Mouse (Mus musculus): ENCODE results near the gene Stk10.
"Not testable (repeated sequence)": the region's sequence is repeated elsewhere in the genome, so short reads cannot be mapped to it uniquely, and the experiment has no call there.

Stk10 gene

GRCm38 (mm10) chr11:32532765-32533481 lies at the start of gene Stk10:
Gene Stk10 (plus strand): TSS chr11:32533305.
- in situ Hi-C loops (cut with MboI, MseI), result loop anchor here (5.0 kb wide), 1 partner anchor 44 kb away; no protein-coding TSS in a partner anchor

GRCm38 (mm10) chr11:32485290-32485689 lies 47.8 kb upstream of the Stk10 start:
- in situ Hi-C loops (cut with MboI, MseI), result no loop called here

GRCm38 (mm10) chr11:32486621-32487020 lies 46.5 kb upstream of the Stk10 start:
- in situ Hi-C loops (cut with MboI, MseI), result no loop called here

DNA sequence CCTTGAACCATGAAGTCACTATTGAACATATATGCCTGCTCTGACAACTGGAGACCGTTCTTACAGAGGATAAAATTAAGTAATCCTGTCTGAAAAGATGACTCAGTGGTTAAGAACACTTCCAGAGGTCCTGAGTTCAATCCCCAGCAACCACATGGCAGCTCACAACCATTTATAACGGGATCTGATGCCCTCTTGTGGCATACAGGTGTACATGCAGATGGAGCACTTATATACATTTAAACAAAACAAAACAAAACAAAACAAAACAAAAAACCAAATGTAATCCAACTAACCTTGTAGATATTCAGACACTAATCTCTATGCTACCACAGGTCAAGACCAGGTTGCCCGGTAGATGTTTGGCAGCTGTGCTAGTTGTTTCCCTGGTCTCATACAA lies 45.6 kb upstream of the Stk10 start:
- in situ Hi-C loops (cut with MboI, MseI), result no loop called here

DNA sequence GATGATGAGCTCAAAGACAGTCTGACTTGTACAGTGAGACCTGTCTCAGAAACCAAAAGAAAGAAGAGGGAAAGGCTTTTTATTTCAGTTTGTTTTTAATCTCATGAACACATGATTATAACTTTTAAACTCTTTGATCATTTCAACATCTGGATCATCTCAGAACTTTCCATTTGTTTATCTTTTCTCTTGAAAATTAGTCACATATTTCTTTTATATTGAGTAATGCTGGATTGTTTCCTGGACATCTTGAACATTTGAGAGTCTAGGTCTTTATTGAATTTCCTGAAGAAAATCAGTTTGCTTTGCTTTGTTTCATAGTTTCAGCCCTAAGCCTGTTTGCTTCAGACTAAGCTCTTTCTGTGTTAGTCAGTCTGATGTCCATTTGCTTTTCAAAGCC lies 44.8 kb upstream of the Stk10 start:
- in situ Hi-C loops (cut with MboI, MseI), result no loop called here

- in situ Hi-C loops (cut with MboI, MseI), result no loop called here
Measured at GRCm38 (mm10) chr11:32488808-32489670, 44.1 kb upstream of the Stk10 start.

DNA sequence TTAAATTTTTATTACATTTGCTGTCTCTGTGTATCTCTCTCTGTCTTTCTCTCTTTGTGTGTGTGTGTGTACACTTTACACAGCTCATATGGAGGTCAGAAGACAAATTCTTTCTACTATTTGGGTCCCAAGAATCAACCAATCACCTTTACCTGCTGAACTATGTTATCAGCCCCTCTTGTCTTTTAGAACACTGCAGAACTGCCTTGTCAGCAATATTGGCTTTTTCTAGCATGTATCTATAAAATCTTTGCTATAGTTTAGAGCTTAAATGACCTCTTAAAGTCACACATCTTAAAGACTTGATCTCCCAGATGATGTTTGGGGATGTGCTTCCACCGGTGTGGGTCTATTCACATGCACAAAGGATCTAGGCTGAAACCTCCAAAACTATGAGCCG lies 42.0 kb upstream of the Stk10 start:
- in situ Hi-C loops (cut with MboI, MseI), result no loop called here

DNA sequence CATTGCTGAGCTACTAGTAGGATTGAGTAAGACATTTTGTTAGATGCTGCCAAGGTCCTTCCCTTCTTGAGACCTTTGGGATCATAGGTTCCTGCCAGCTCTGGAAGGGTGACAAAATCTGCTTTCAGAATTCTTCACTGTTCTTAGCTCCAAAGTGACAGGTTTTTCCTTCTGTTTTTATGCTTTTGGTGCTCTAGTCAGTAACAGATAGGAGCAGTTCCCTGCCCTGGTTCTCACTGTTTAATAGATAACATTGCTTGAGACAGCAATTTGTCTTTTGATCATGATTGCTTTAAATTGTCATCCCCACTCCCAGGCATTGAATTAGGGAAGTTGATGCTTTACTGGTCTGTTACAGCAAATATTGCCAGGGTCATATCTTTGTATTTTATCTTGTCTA lies 39.8 kb upstream of the Stk10 start:
- in situ Hi-C loops (cut with MboI, MseI), result no loop called here

DNA sequence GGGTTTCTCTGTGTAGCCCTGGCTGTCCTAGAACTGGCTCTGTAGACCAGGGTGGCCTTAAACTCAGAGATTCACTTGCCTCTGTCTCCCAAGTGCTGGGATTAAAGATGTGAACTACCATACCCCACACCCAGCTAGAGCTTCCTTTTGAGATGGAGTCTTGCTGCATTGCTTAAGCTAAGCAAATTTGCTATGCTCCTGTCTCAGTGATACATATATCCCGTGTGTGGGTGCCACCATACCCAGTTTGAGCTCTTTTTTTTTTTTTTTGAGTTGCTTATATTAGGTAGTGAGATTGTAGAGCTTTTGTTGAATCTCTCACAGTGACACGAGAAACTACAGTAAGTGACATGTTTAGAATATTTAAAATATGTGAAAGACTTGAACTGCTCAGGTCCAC lies 37.8 kb upstream of the Stk10 start:
- in situ Hi-C loops (cut with MboI, MseI), result no loop called here

DNA sequence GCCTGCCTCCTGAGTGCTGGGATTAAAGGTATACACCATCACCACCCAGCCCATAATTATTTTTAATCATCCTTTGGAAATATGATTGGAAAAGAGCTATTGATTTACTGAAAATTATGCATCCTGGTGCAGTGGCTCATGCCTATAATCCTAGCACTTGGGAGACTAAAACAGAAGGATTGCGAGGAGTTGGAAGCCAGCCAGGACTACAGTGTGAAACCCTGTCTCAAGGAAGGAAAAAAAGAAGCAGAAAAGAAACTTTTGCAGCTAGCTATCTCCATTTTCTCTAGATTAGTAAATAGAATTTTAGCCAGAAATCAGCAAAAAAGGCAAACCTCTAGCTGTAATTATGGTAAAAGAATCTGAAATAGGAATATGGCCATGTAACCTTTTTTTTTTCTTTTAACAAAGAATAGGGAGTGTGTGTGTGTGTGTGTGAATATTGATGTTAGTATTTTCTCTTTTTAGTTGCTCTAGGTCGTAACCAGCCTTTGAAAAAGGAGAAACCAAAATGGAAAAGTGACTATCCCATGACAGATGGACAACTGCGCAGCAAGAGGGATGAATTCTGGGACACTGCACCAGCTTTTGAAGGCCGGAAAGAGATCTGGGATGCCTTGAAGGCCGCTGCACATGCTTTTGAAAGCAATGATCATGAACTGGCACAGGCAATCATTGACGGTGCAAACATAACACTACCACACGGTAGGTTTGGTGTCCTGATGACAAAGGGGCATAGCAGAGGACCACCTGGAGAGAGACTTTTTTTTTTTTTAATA lies 34.2 kb upstream of the Stk10 start:
- in situ Hi-C loops (cut with MboI, MseI), result no loop called here

- in situ Hi-C loops (cut with MboI, MseI), result no loop called here
Measured at GRCm38 (mm10) chr11:32499931-32500330, 33.2 kb upstream of the Stk10 start.

GRCm38 (mm10) chr11:32503711-32504110 lies 29.4 kb upstream of the Stk10 start:
- in situ Hi-C loops (cut with MboI, MseI), result no loop called here

- in situ Hi-C loops (cut with MboI, MseI), result no loop called here
Measured at GRCm38 (mm10) chr11:32505091-32505739, 27.9 kb upstream of the Stk10 start.

DNA sequence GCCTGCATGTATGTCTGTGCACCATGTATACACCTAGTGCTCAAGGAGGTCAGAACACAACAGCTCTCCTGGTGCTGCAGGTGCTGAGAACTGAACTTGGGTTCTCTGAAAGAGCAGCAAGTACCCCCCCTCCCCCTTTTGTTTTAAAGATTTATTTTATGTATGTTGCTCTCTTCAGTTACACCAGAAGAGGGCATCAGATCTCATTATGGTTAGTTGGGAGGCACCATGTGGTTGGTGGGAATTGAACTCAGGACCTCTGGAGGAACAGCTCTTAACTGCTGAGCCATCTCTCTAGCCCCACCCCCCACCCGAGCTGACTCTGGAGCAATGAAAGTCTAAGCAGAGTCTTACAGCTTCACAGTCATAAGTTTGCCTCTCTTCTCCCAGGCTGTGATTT lies 22.2 kb upstream of the Stk10 start:
- in situ Hi-C loops (cut with MboI, MseI), result no loop called here

DNA sequence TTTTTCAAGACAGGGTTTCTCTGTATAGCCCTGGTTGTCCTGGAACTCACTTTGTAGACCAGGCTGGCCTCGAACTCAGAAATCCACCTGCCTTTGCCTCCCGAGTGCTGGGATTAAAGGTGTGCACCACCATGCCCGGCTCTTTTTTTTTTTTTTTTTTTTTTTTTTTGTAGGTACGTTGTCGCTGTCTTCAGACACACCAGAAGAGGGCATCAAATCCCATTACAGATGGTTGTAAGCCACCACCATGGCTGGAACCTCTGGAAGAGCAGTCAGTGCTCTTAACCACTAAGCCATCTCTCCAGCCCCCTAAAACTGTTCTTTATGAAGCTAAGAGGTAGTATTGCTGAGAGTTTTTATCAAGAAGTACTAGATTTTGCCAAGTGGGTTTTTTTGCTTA lies 18.3 kb upstream of the Stk10 start:
- in situ Hi-C loops (cut with MboI, MseI), result not testable (repeated sequence)

DNA sequence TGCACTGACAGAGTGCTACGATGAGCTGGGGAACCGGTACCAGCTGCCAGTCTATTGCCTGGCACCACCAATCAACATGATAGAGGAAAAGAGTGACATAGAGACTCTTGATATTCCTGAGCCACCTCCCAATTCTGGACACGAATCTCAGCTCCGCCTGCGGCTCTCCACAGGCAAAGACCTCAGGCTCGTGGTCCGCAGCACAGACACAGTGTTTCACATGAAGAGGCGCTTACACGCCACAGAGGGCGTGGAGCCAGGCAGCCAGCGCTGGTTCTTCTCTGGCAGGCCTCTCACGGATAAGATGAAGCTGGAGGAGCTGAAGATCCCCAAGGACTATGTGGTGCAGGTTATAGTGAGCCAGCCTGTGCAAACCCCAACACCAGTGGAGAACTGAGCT lies 17.0 kb upstream of the Stk10 start:
- in situ Hi-C loops (cut with MboI, MseI), result no loop called here

GRCm38 (mm10) chr11:32516916-32517712 lies 16.0 kb upstream of the Stk10 start:
- in situ Hi-C loops (cut with MboI, MseI), result no loop called here

GRCm38 (mm10) chr11:32518770-32519169 lies 14.3 kb upstream of the Stk10 start:
- in situ Hi-C loops (cut with MboI, MseI), result no loop called here

DNA sequence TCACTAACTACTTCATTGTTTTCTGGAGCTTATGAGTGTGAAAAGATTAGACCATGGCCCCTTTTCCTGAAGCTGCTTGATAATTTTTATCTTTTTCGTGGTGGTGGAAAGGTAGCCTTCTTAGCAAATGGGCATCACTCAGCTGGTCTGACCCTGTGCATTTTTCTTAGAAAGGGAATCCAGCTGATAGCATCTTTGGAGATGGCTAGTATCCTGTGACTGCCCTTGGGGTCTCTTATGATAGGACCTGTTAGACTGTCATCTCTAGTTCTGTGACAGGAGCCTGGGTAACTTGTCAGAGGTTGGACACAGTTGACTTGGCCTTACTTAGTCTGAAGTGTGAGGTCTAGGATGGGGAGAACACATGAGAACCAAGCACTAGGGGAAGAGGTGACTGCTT lies 13.8 kb upstream of the Stk10 start:
- in situ Hi-C loops (cut with MboI, MseI), result no loop called here

DNA sequence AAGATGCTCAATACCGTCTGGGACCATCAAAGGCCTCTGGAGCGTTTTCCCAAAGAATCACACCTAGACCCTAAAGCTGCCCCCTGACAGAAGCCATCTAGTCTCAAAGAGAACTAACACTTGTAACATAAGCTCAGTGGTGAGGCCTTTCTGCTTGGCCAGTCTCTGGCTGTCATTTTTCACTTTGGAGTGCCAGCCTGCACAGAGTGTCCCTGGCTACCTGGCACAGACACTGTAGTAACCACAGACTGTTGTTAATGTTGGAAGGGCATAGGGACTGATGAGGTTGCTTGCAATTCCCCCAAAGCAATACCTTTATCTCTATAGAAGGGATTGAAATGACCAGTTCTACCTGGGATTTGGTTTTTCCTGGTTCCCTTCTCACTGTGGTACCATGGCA lies 11.9 kb upstream of the Stk10 start:
- in situ Hi-C loops (cut with MboI, MseI), result no loop called here
